Mouse (Mus musculus): Measurements from ENCODE around the gene Melk.

- TF ChIP-seq POLR2A (IDR thresholded peaks at IDR 0.05; ENCODE audit: control insufficient read depth, low read depth, low read length) = no peak
- TF ChIP-seq CTCF (IDR thresholded peaks at IDR 0.05; ENCODE audit: control insufficient read depth, insufficient read depth, insufficient replicate concordance, low read depth, low read length) = no peak
Observed at GRCm38 (mm10) chr4:44260244-44260643, 40.4 kb upstream of the Melk start.

All from testis, adult 2 months (tissue).